Mouse (Mus musculus): Measurements from ENCODE around the gene Nudt3. TPM values are rescaled to one million over a fixed set of nuclear protein-coding genes. Genes with fewer than 3 reads are reported as not detected.

Nudt3 gene
- total and polyA plus RNA-seq, 3 experiments, result 79.8 to 245 (median 140) TPM

- TF ChIP-seq GATA2 (IDR thresholded peaks at IDR 0.05; ENCODE audit: borderline replicate concordance, low read depth, low read length) (no peak), POLR2AphosphoS5 (IDR thresholded peaks at IDR 0.05; ENCODE audit: insufficient replicate concordance, low read depth, low read length) (no peak)
- H3K36me3 ChIP-seq (replicated peaks), result no peaks in the 10 kb centered on the region
- H3K9me3 ChIP-seq (replicated peaks), result no peaks in the 10 kb centered on the region
- peaks cover 7% of the 10 kb centered on the region; the same call in 1 of the 2 replicates for H3K4me1 ChIP-seq (ENCODE audit: insufficient read depth, low read depth, low read length)
- no peak for DNase-seq (ENCODE audit: low spot score)
- ATAC-seq (ENCODE audit: extremely low read depth, insufficient number of reproducible peaks, low FRiP score, poor library complexity, severe bottlenecking), result no peak
- H3K27me3 ChIP-seq (ENCODE audit: insufficient read depth, low read length), result peaks cover 46% of the 10 kb centered on the region
- H3K4me3 ChIP-seq (ENCODE audit: low read depth, low read length), result no peak overlapping the region
These were observed 82.0 kb downstream of the Nudt3 start for GRCm38 (mm10) chr17:27541261-27541660.

DNA sequence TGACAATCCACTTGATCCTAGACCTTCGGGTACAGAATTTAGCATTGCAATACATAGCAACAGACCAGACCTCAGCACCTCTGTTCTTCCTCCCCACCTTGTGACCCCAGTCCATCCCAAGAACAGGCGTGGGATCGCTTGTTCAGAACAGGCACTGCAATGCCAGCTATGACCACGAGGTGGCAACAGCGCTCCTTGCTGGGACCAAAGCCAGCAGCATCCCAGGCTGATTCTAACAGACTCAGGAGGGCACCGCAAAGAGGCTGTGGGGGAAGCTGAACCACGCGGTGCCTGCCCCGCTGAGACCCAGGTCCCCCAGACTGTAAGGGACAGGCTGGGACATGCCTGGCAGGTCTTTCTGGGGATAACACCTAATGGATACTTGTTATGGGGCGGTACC is 88.6 kb downstream of the Nudt3 start:
- Histone ChIP-seq H3K4me3 (ENCODE audit: low read depth, low read length) (no peak overlapping the region), H3K9me3 (replicated peaks) (peaks cover 14% of the 10 kb centered on the region), H3K36me3 (replicated peaks) (no peaks in the 10 kb centered on the region), H3K4me1 (ENCODE audit: insufficient read depth, low read depth, low read length) (peaks cover 10% of the 10 kb centered on the region), H3K27me3 (ENCODE audit: insufficient read depth, low read length) (peaks cover 21% of the 10 kb centered on the region)
- ATAC-seq (ENCODE audit: extremely low read depth, insufficient number of reproducible peaks, low FRiP score, poor library complexity, severe bottlenecking) (peak; percentile 45; the same call in 1 of the 2 replicates), DNase-seq (ENCODE audit: low spot score) (peak; percentile 76)
- TF ChIP-seq TAL1 (conservative IDR thresholded peaks at IDR 0.05; ENCODE audit: low read depth, low read length) (no peak), CTCF (IDR thresholded peaks at IDR 0.05; ENCODE audit: low read depth, low read length) (peak; percentile 100), POLR2AphosphoS5 (IDR thresholded peaks at IDR 0.05; ENCODE audit: insufficient replicate concordance, low read depth, low read length) (no peak)

DNA sequence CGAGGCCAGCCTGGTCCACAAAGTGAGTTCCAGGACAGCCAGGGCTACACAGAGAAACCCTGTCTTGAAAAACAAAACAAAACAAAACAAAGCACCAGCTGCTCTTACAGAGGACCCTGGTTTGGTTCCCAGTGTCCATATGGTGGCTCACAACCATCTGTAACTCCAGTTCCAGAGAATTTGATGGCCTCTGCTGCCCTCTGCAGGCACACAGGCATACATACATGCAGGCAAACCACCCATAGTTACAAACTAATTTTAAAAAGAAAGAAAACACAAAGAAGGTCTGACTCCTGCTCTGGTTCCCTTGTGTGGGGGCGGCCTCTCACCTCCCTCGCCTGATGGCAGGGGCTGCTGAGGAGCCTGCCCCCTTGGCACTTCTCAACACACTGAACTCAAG is 89.9 kb downstream of the Nudt3 start:
- TF ChIP-seq TAL1 (conservative IDR thresholded peaks at IDR 0.05; ENCODE audit: low read depth, low read length) (no peak), POLR2AphosphoS5 (IDR thresholded peaks at IDR 0.05; ENCODE audit: insufficient replicate concordance, low read depth, low read length) (no peak), CTCF (IDR thresholded peaks at IDR 0.05; ENCODE audit: low read depth, low read length) (no peak), GATA2 (IDR thresholded peaks at IDR 0.05; ENCODE audit: borderline replicate concordance, low read depth, low read length) (no peak), GATA1 (IDR thresholded peaks at IDR 0.05; ENCODE audit: borderline replicate concordance, low read length) (no peak)
- H3K4me1 ChIP-seq (ENCODE audit: insufficient read depth, low read depth, low read length), result peaks cover 10% of the 10 kb centered on the region
- no peaks in the 10 kb centered on the region for H3K36me3 ChIP-seq (replicated peaks)
- H3K9me3 ChIP-seq (replicated peaks), result peaks cover 14% of the 10 kb centered on the region
- no peak for DNase-seq (ENCODE audit: low spot score)
- peaks cover 13% of the 10 kb centered on the region for H3K27me3 ChIP-seq (ENCODE audit: insufficient read depth, low read length)
- no peak overlapping the region for H3K4me3 ChIP-seq (ENCODE audit: low read depth, low read length)
- no peak for ATAC-seq (ENCODE audit: extremely low read depth, insufficient number of reproducible peaks, low FRiP score, poor library complexity, severe bottlenecking)

- Histone ChIP-seq H3K36me3 (replicated peaks) (no peaks in the 10 kb centered on the region), H3K4me3 (ENCODE audit: low read depth, low read length) (no peak overlapping the region), H3K27me3 (ENCODE audit: insufficient read depth, low read length) (peaks cover 8% of the 10 kb centered on the region), H3K9me3 (replicated peaks) (peaks cover 14% of the 10 kb centered on the region), H3K4me1 (ENCODE audit: insufficient read depth, low read depth, low read length) (peaks cover 13% of the 10 kb centered on the region)
- TF ChIP-seq CTCF (IDR thresholded peaks at IDR 0.05; ENCODE audit: low read depth, low read length) (no peak), TAL1 (conservative IDR thresholded peaks at IDR 0.05; ENCODE audit: low read depth, low read length) (no peak), GATA1 (IDR thresholded peaks at IDR 0.05; ENCODE audit: borderline replicate concordance, low read length) (no peak)
- ATAC-seq (ENCODE audit: extremely low read depth, insufficient number of reproducible peaks, low FRiP score, poor library complexity, severe bottlenecking), result no peak
- no peak for DNase-seq (ENCODE audit: low spot score)
These were observed 91.2 kb downstream of the Nudt3 start for GRCm38 (mm10) chr17:27532095-27532494.

Other genes starting within 250 kb of the Nudt3 start
- gene Grm4, start 102.1 kb downstream of the Nudt3 start, total RNA-seq (2014; fragmentation: Nextera tagmentation), result not detected in 2 replicates
- 0.05 TPM in 1 of 2 replicates, not detected in the other for gene Grm4, start 102.1 kb downstream of the Nudt3 start, total RNA-seq (2017)
- 0.02 TPM in 1 of 2 replicates, not detected in the other for gene Grm4, start 102.1 kb downstream of the Nudt3 start, polyA plus RNA-seq (2012)
- gene Hmga1, start 67.0 kb downstream of the Nudt3 start, total RNA-seq (2014; fragmentation: Nextera tagmentation), result 270 and 298 TPM in 2 replicates
- gene Hmga1, start 67.0 kb downstream of the Nudt3 start, total RNA-seq (2017), result 123 and 131 TPM in 2 replicates
- gene Hmga1, start 67.0 kb downstream of the Nudt3 start, polyA plus RNA-seq (2012), result 1,702 and 2,389 TPM in 2 replicates
- 78.2 and 85.2 TPM in 2 replicates for gene AI413582, start 57.7 kb downstream of the Nudt3 start, total RNA-seq (2014; fragmentation: Nextera tagmentation)
- gene AI413582, start 57.7 kb downstream of the Nudt3 start, total RNA-seq (2017), result 50.8 and 57.0 TPM in 2 replicates
- 159 and 163 TPM in 2 replicates for gene AI413582, start 57.7 kb downstream of the Nudt3 start, polyA plus RNA-seq (2012)
- gene RPS10-NUDT3, start 11.7 kb upstream of the Nudt3 start, total RNA-seq (2014; fragmentation: Nextera tagmentation), result not detected in 2 replicates
- gene RPS10-NUDT3, start 11.7 kb upstream of the Nudt3 start, total RNA-seq (2017), result not detected in 2 replicates
- gene RPS10-NUDT3, start 11.7 kb upstream of the Nudt3 start, polyA plus RNA-seq (2012), result not detected in 2 replicates
- 2,280 and 2,438 TPM in 2 replicates for gene Rps10, start 13.2 kb upstream of the Nudt3 start, total RNA-seq (2014; fragmentation: Nextera tagmentation)
- gene Rps10, start 13.2 kb upstream of the Nudt3 start, total RNA-seq (2017), result 3,635 and 3,726 TPM in 2 replicates
- gene Rps10, start 13.2 kb upstream of the Nudt3 start, polyA plus RNA-seq (2012), result 2,816 and 3,596 TPM in 2 replicates
- not detected in 2 replicates for gene Pacsin1, start 32.0 kb upstream of the Nudt3 start, total RNA-seq (2014; fragmentation: Nextera tagmentation)
- 0.17 and 0.44 TPM in 2 replicates for gene Pacsin1, start 32.0 kb upstream of the Nudt3 start, total RNA-seq (2017)
- not detected in 2 replicates for gene Pacsin1, start 32.0 kb upstream of the Nudt3 start, polyA plus RNA-seq (2012)
- not detected in 2 replicates for gene Spdef, start 105.5 kb upstream of the Nudt3 start, total RNA-seq (2014; fragmentation: Nextera tagmentation)
- gene Spdef, start 105.5 kb upstream of the Nudt3 start, total RNA-seq (2017), result not detected in 2 replicates
- gene Spdef, start 105.5 kb upstream of the Nudt3 start, polyA plus RNA-seq (2012), result 0.02 TPM in 1 of 2 replicates, not detected in the other
- 84.4 and 87.4 TPM in 2 replicates for gene D17Wsu92e, start 197.2 kb upstream of the Nudt3 start, total RNA-seq (2014; fragmentation: Nextera tagmentation)
- gene D17Wsu92e, start 197.2 kb upstream of the Nudt3 start, total RNA-seq (2017), result 61.6 and 65.3 TPM in 2 replicates
- gene D17Wsu92e, start 197.2 kb upstream of the Nudt3 start, polyA plus RNA-seq (2012), result 58.6 and 60.2 TPM in 2 replicates
- gene Snrpc, start 214.7 kb upstream of the Nudt3 start, total RNA-seq (2014; fragmentation: Nextera tagmentation), result 121 and 158 TPM in 2 replicates
- gene Snrpc, start 214.7 kb upstream of the Nudt3 start, total RNA-seq (2017), result 127 and 147 TPM in 2 replicates
- gene Snrpc, start 214.7 kb upstream of the Nudt3 start, polyA plus RNA-seq (2012), result 575 and 747 TPM in 2 replicates
- gene Uhrf1bp1, start 232.9 kb upstream of the Nudt3 start, total RNA-seq (2014; fragmentation: Nextera tagmentation), result 18.5 and 21.0 TPM in 2 replicates
- gene Uhrf1bp1, start 232.9 kb upstream of the Nudt3 start, total RNA-seq (2017), result 8.5 and 9.8 TPM in 2 replicates
- gene Uhrf1bp1, start 232.9 kb upstream of the Nudt3 start, polyA plus RNA-seq (2012), result 21.3 and 31.5 TPM in 2 replicates

Data from G1E (cell line).